Mouse (Mus musculus): ENCODE measurements at regions not wholly inside any gene's neighbourhood (a gene's known extent, or its start where the extent isn't known, plus 50 kb on each side); places are given as distances from the start of the nearest gene placed in this dataset.

DNA sequence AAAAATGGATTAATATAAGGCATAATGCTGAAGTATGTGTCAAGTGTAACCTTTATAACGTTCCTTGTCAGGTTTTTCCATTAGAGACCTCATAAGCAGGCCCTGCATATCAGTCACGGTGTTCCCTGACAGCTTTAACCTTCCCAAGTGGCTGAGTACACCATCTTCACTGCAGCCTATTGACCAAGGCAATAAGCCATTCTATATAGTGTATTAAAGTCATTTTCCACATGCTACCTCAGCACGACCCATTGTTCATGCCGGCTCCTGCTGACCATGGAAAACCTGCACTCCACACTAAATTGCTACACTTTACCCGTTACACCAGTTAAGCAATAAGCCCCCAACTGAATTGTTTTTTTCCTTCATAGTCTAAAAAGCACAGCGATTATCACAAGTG is 883.0 kb upstream of the Arrdc3 start:
- Histone ChIP-seq H3K4me1 (ENCODE audit: control insufficient read depth, insufficient read depth, low read length) (no peaks in the 10 kb centered on the region), H3K27me3 (replicated peaks; ENCODE audit: control insufficient read depth, insufficient read depth, low read length) (no peaks in the 10 kb centered on the region), H3K27ac (replicated peaks; ENCODE audit: low read depth, low read length) (no peak overlapping the region), H3K4me2 (ENCODE audit: low read depth, low read length) (no peak overlapping the region), H3K9me3 (ENCODE audit: control insufficient read depth, low read length) (no peaks in the 10 kb centered on the region), H3K9ac (ENCODE audit: low read depth, low read length) (no peak overlapping the region), H3K36me3 (ENCODE audit: control insufficient read depth, insufficient read depth, low read length) (no peaks in the 10 kb centered on the region), H3K4me3 (ENCODE audit: low read depth, low read length) (no peak overlapping the region)
- no peak for ATAC-seq (ENCODE audit: low read depth)
- no peak for DNase-seq (ENCODE audit: low spot score)
- WGBS, result 56% methylated on average over 6 of the region's 6 CpGs

DNA sequence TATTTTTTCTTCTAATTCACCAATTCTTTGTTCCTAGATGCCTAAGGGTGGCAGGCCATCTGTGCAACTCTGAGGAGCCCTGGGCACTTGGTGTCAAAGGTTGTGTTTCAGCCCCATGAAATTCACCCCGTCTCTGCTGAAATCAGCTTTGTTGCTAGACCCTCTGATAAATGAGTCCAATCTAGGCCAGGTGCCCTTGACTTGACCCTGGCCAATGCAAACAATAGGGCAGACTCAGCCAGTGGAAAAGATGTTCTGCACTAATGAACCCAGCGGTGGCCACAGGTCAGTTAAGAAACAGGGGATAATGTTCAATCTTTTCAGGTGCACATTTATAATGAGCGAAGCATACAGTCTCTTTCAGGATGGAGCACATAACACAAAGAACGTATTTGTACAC is 882.5 kb upstream of the Arrdc3 start:
- Histone ChIP-seq H3K4me3 (ENCODE audit: low read depth, low read length) (no peak overlapping the region), H3K4me1 (ENCODE audit: control insufficient read depth, insufficient read depth, low read length) (no peaks in the 10 kb centered on the region), H3K9ac (ENCODE audit: low read depth, low read length) (no peak overlapping the region), H3K4me2 (ENCODE audit: low read depth, low read length) (no peak overlapping the region), H3K27ac (replicated peaks; ENCODE audit: low read depth, low read length) (no peak overlapping the region), H3K9me3 (ENCODE audit: control insufficient read depth, low read length) (no peaks in the 10 kb centered on the region), H3K27me3 (replicated peaks; ENCODE audit: control insufficient read depth, insufficient read depth, low read length) (no peaks in the 10 kb centered on the region), H3K36me3 (ENCODE audit: control insufficient read depth, insufficient read depth, low read length) (no peaks in the 10 kb centered on the region)
- peak; percentile 1 for DNase-seq (ENCODE audit: low spot score)
- 34% methylated on average over 4 of the region's 4 CpGs for WGBS
- ATAC-seq (ENCODE audit: low read depth), result no peak; the same call in 1 of the 2 replicates

All from embryonic facial prominence, embryonic 14.5 days (tissue).